Mouse (Mus musculus) gastrocnemius, adult 2 months (tissue): ENCODE data around the gene Vkorc1. TPM values are rescaled to one million over a fixed set of nuclear protein-coding genes. Genes with fewer than 3 reads are reported as not detected.
"Not testable (repeated sequence)": the region's sequence is repeated elsewhere in the genome, so short reads cannot be mapped to it uniquely, and the experiment has no call there.

Experiments
- DNase-seq: peaks from one replicate; pipeline ENCODE4 v3.0.0; 2022
- H3K27ac ChIP-seq: fragments of 200-600 bp; 2 replicates; pipeline ENCODE4 v1.8.1; 2022; ENCODE audit warnings: mild to moderate bottlenecking
- H3K4me3 ChIP-seq: fragments of 200-600 bp; 2 replicates; pipeline ENCODE4 v1.8.1; 2022; ENCODE audit warnings: mild to moderate bottlenecking, moderate library complexity
- CTCF ChIP-seq: fragments of 200-600 bp; IDR thresholded peaks from 2 replicates; pipeline ENCODE4 v1.8.1; 2022; ENCODE audit warnings: antibody characterized with exemption, mild to moderate bottlenecking, moderate library complexity
- intact Hi-C: fragments of 180-260 bp; cut with DNase I; formaldehyde crosslinking; loops from one replicate; pipeline ENCODE4 v1.15.1; 2025
- long read RNA-seq, 2 experiments: library from polyadenylated mRNA; stranded (forward); transcript quantifications; one replicate each; pipeline ENCODE4 v2.0.0; 2021
- total RNA-seq, 2 experiments: library from RNA; stranded (reverse); gene quantifications; 2 replicates each; pipeline ENCODE4 v1.2.3; 2021

The Vkorc1 gene
- total RNA-seq: 10 to 100 TPM in 1 of 2 experiments, 1 to 10 TPM in 1; 9.2 to 12.6 TPM
- long read RNA-seq, experiment 1, transcript Vkorc1-201 (3 exons, 748 nt): major isoform, 11 of 11 reads
- long read RNA-seq, experiment 1, partial matches to known transcripts: 0 of 11 reads
- long read RNA-seq, experiment 1, other reads (novel, unspliced or antisense): 0 of 11 reads
- long read RNA-seq, experiment 2, transcript Vkorc1-201 (3 exons, 748 nt): major isoform, 5 of 5 reads
- long read RNA-seq, experiment 2, partial matches to known transcripts: 0 of 5 reads
- long read RNA-seq, experiment 2, other reads (novel, unspliced or antisense): 0 of 5 reads

DNA sequence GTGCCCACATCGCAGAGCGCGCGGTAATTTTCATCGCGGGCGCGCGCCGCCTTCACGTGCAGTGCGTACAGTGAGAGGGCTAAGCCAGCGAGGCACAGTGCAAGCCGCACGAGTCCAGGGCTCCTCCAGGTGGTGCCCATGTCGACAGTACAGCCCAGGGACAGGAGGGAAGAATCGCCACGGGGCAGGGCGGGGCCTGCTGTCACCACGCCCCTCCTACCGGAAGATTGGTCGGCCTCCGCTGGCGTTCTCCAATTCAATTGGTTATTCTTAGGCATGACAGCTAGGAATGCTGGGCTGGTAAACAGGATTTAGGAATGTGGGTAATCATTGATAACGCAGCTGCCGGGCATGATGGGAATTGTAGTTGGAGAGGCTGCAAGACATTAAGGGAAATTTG lies at the start of gene Vkorc1, which contains the start of gene Gm21974:
Gene Vkorc1, minus strand, starts transcription at position 176 of the 400 bp plus-strand sequence.
Gene Gm21974, minus strand, starts transcription at position 13 of the 400 bp plus-strand sequence.
- TF ChIP-seq CTCF: peak; percentile 45
- peak within 1 kb of the TSS; percentile 90 for H3K4me3 ChIP-seq
- intact Hi-C loops: loop anchor here (5.0 kb wide), 1 partner anchor 42 kb away; no protein-coding TSS in a partner anchor
- peak; percentile 97 for DNase-seq
- peak within 1 kb of the TSS; percentile 93 for H3K27ac ChIP-seq

DNA sequence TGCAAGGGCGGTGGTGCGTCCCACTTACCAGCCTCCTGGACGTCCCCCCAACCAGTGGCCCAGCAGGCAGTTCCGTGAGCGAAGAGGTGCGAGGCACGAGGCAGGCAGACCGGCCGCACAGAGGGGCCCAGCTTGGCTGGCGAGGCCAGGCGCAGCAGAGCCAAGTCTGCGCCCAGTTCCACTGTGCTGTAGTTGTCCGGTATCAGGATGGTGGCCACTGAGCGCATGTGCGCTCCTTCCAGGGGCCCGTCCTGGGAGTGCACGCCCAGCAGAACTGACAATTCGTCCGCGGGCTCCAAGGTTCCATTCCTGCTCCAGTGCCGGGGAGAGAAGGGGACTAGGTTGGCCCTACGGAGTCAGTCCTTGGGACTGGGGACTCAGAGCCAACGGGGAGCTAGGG lies 49.2 kb upstream of the Vkorc1 start:
- peak; percentile 37 for DNase-seq
- H3K4me3 ChIP-seq: peak overlapping the region; percentile 20; the same call in 1 of the 2 replicates
- TF ChIP-seq CTCF: no peak
- intact Hi-C loops: no loop called here
- H3K27ac ChIP-seq: no peak overlapping the region

DNA sequence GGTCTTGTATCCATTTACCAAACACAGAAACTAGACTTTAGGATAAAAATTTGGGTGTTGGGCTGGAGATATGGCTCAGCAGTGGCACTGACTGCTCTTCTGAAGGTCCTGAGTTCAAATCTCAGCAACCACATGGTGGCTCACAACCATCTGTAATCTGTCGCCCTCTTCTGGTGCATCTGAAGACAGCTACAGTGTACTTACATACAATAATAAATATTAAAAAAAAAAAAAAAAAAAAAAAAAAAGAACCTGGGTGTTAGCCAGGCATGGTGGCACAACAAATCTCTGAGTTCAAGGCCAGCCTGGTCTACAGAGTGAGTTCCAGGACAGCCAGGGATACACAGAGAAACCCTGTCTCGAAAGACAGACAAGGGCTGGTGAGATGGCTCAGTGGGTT lies 46.7 kb upstream of the Vkorc1 start:
- H3K4me3 ChIP-seq, intact Hi-C loops, H3K27ac ChIP-seq, DNase-seq: not testable (repeated sequence)
- peak; percentile 28; the same call in 1 of the 2 replicates for TF ChIP-seq CTCF

DNA sequence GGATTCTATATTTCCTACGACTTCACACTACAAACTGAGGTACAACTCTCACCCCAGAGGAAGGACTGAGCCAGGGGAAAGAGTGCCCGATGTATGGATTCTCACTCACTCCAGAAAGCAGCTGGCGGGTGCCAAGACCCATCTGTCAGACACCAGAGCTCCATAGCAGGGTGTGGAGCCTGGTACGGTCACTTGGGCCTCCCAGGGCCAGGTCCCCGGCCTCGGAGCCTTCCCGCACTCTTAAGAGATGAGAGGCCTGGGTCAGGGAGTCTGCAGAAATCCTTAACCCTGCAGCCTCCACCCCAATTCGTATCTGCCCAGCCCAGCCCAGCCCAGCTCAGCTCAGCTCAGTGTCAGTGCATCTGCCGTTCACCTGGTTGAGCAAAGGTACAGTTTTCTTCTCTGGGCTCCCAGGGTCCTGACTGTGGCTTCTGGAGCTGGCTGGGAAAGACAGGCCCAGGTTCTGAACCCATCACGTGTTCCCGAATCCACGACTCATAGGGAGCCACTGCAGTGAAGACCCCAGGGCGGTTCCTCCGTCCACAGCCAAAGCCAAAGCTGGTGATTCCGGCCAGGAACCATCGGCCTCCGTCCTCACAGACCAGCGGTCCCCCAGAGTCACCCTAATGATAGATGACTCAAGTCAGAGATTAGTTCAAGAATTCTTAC lies 40.9 kb upstream of the Vkorc1 start:
- peak overlapping the region; percentile 87 for H3K27ac ChIP-seq
- no peak for DNase-seq
- peak overlapping the region; percentile 76 for H3K4me3 ChIP-seq
- no peak for TF ChIP-seq CTCF
- intact Hi-C loops: loop anchor here (5.0 to 10.0 kb wide), 2 partner anchors 39 to 268 kb away; partner anchors contain the start of genes Cox6a2, Gm21974 and Vkorc1

GRCm38 (mm10) chr7:127935748-127936159 lies 40.3 kb upstream of the Vkorc1 start:
- peak overlapping the region; percentile 87 for H3K27ac ChIP-seq
- DNase-seq: no peak
- H3K4me3 ChIP-seq: peak overlapping the region; percentile 76
- TF ChIP-seq CTCF: no peak
- intact Hi-C loops: loop anchor here (1.0 to 10.0 kb wide), 4 partner anchors 23 to 269 kb away; partner anchors contain the start of genes Cox6a2, Gm21974, Hsd3b7 and Kat8

DNA sequence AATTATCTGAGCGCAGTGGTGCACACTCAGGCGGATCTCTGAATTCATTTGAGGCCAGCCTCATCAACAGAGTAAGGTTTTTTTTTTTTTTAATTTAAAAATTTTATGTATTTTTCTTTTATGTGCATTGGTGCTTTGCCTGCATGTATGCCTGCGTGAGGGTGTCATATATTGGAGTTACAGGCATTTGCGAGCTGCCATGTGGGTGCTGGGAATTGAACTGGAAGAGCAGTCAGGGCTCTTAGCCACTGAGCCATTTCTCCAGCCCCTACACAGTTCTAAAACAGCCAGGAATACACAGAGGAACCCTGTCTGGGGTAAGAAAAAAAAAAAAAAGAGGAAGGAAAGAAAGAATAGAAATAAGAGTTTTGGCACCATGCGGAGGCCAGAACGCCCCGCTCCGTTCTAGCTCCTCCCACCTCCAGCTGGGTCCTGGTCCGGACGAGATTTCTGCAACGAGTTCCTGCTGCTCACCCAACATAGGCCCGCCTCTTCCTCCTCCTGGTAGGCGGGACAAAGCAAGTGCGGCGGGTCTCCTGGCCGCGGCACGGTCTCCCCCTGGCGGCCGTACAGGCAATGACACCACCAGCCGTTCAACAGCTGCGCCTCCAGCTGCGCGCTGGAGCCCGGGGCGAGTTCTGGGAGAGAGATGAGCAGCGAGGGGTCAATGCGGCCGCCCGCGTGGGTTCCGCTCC lies 39.8 kb upstream of the Vkorc1 start:
- Histone ChIP-seq H3K4me3 (peak overlapping the region; percentile 76), H3K27ac (peak overlapping the region; percentile 87)
- intact Hi-C loops: loop anchor here (1.0 to 10.0 kb wide), 4 partner anchors 22 to 270 kb away; partner anchors contain the start of genes Cox6a2, Gm21974, Hsd3b7 and Kat8
- TF ChIP-seq CTCF: no peak
- DNase-seq: peak; percentile 97

- no peak for DNase-seq
- no peak for TF ChIP-seq CTCF
- Histone ChIP-seq H3K27ac (no peak overlapping the region), H3K4me3 (no peak overlapping the region)
- intact Hi-C loops: loop anchor here (2.0 to 10.0 kb wide), 2 partner anchors 21 to 271 kb away; partner anchors contain the start of genes Cox6a2 and Kat8
These were observed 38.7 kb upstream of the Vkorc1 start for GRCm38 (mm10) chr7:127934075-127934474.

DNA sequence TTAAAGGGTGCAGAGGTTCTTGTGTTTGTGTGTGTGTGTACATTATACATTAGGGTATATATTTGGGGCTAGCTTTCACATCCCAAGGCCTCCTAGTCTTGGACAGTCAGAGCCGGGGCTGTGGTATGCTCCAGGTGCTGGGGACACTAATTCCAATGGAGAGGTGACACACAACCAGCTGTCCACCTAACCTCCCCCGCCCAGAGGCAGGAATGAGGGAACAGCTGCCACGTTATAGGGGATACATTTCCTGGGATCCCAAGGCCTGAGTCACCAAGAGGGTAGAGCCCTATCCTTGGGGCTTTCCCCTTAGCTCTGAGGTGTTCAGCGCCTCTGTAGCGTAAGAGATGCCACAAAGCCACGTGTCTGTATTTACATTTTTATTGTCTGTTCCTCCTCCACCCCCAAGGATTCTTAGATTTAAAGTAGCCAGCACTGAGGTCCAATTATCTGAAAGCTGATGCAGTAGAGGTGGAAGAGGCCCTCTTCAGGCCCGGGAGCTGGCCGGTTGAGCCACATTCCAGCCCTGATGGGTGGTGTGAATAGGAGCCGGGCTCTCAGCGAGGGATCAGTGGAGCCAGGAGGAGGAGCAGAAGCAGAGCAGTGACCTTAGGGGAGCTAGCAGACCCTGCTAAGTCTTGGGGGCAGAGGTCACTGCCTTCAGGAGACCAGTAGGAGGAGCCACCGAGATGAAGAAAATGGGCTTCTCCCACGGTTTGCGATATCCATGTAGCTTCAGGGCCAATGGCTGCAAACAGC lies 37.0 kb upstream of the Vkorc1 start:
- no peak overlapping the region for H3K27ac ChIP-seq
- intact Hi-C loops: loop anchor here (10.0 kb wide), 1 partner anchor 272 kb away; the partner anchor contains the start of gene Cox6a2
- no peak overlapping the region for H3K4me3 ChIP-seq
- TF ChIP-seq CTCF: no peak
- no peak for DNase-seq

DNA sequence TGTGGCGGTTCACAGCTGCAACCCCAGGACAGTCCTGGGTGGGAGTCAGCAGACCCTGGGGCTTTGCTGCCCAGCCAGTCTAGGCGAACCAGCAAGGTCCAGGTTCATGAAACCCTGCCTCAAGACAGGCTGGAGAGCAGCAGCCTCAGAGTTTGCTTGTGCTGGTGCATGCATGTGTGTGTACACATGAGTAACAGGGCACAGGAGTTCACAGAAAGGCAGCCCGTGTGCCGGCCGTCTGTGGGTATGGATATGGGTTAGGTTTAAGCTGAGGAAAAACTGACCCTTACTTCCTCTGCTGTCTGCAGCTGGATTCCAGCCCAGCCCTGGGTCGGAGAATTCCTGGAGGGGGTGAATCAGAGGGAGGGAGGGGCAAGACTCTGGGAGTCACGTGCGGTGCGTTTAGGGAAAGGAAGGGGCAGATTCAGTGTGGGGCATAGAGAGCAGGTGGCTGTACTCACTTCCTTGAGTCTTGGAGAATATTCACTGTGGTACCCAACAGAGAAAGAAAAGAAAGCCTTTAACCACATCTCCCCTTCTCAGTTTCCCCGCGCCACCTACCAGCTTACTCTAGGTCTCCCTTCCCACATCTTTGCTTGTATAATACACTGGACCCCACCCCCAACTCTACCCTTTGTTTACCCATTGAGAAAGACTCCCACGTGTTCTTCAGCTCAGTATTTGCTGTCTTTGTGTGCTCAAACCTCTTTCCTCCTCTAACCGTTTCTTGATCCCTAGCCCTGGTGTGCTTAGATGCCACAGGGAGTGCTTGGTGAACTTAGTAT lies 36.1 kb upstream of the Vkorc1 start:
- intact Hi-C loops: loop anchor here (10.0 kb wide), 1 partner anchor 273 kb away; the partner anchor contains the start of gene Cox6a2
- H3K27ac ChIP-seq: no peak overlapping the region
- no peak for TF ChIP-seq CTCF
- no peak overlapping the region for H3K4me3 ChIP-seq
- DNase-seq: no peak

DNA sequence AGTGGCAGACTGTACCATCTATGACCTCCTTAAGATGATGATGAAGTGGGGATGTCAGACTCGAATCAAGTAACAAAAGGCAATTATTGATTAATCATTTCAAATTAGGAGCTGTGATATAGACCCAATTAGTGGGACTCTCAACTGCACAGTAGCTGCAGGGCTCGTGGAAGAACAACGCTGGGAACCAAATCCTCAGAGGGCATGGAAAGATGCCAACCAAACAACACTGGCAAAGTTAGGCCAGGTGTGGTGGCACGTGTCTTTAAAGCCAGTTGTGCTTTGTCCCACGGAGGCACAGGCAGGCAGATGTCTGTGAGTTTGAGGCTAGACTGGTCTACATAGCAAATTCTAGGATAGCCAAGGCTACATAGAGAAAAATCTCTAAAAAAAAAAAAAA lies 35.2 kb upstream of the Vkorc1 start:
- Histone ChIP-seq H3K4me3 (no peak overlapping the region), H3K27ac (no peak overlapping the region)
- DNase-seq: no peak
- no peak for TF ChIP-seq CTCF
- intact Hi-C loops: loop anchor here (10.0 kb wide), 1 partner anchor 274 kb away; the partner anchor contains the start of gene Cox6a2

GRCm38 (mm10) chr7:127929923-127930322 lies 34.5 kb upstream of the Vkorc1 start, which contains the start of gene Prss8:
Prss8 (minus strand) TSS chr7:127930104.
- intact Hi-C loops: loop anchor here (10.0 kb wide), 1 partner anchor 275 kb away; the partner anchor contains the start of gene Cox6a2
- TF ChIP-seq CTCF: no peak
- no peak within 1 kb of the TSS for H3K4me3 ChIP-seq
- no peak for DNase-seq
- H3K27ac ChIP-seq: no peak within 1 kb of the TSS
